Mouse (Mus musculus): ENCODE data around the gene Steap2.
"Not testable (repeated sequence)": the region's sequence is repeated elsewhere in the genome, so short reads cannot be mapped to it uniquely, and the experiment has no call there.

Gene Steap2
- long read RNA-seq, experiment 1, partial matches to known transcripts = 4 of 16 reads
- long read RNA-seq, experiment 1, other reads (novel, unspliced or antisense) = 9 of 16 reads
- long read RNA-seq, experiment 2, full-length matches to known transcripts = 6 of 30 reads
- long read RNA-seq, experiment 2, partial matches to known transcripts = 6 of 30 reads
- long read RNA-seq, experiment 2, other reads (novel, unspliced or antisense) = 18 of 30 reads

DNA sequence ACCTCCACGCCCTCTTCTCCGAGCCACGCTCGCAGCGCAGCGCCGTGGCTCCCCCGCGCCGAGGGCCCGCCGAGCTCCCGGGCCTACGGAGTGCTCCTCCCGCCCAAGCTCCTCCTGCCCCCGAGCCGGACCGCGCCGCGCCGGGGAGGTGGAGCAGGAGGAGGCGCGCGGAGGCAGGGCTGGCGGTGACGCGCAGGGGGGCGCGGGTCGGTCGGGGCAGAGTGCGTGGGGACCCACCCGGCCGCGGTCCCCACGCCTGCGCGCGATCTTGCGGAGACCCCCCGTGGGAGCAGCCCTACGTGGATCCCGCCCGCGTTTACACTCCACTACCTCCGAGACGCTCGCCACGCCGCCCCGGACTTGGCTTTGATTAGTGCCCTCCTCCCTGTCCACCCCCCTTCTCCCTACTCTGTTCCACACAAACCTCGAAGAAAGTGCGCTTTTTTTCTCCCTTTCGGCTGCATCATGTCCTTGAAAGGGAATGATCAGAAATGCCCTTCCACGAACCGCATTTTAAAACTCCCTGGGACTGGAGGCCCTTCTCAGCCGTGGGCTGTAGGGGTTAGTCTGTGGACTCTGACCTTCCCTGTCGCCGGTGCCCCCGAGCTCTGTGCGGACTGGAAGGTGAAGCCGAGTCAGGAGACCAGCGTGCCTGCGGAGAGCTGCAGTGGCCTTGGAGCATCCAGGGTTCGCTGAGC is at the start of gene Steap2:
Gene Steap2 (minus strand): TSS at position 623 of the 698 bp plus-strand sequence.
- intact Hi-C loops (cut with DNase I) = no loop called here

DNA sequence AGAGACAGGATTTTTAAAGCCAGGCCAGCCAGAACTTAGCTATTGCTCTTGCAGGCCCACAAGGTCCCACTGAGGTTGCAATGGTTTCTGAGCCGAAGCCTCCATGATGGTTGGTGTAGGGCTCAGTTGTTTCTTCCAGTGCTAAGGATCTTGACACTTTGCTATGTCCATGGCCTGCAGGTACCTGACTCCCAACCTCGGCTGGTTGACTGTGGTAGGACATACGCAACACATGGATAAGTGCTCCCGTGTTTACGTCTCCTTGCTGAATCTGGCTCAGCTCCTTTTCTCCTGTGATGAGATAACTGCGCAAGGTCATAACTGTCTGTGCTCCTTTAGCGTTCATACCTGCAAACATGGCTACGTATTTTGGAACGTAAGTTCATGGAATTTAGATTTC is 40.1 kb upstream of the Steap2 start:
- intact Hi-C loops (cut with DNase I) = loop anchor here (5.0 kb wide), 1 partner anchor 87 kb away; no protein-coding TSS in a partner anchor

DNA sequence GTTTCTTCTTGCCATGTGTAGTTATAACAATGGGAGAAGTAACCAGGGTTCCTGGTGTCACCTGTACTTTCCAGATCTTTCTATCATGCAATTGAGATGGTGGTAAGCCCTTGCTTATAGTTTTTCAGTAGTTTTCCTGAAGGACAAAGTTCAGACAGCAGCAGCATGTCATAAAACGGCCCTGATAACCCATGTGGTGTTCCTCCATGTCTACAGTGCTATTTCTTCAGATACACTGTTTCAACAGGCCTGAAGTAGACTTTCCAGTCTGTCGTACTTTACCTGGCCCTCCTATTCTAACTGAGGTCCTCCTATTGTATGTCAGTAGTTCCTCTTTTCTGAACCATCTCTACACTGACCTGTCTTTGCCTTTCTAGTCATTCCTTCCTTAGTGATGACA is 38.5 kb upstream of the Steap2 start:
- intact Hi-C loops (cut with DNase I) = loop anchor here (5.0 kb wide), 1 partner anchor 86 kb away; no protein-coding TSS in a partner anchor

DNA sequence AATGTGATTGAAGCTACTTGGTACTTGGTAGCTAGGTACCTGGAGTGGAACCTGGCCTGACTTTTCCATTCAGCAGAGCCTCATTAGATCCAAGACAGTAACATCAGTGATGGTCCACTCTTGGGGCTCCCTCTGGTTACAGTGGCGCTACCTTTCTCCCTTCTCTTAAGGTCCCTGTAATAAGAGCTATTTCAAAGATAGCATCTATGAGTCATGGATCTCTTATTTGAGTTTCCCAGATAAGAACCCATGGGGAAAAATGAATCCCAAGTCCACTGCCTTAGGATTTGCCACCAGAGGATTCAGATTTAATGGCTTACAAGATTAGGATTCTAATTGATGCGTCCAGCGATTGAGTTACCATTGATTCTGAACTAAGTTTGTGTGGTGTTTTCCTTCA is 37.8 kb upstream of the Steap2 start:
- intact Hi-C loops (cut with DNase I) = loop anchor here (5.0 kb wide), 1 partner anchor 85 kb away; no protein-coding TSS in a partner anchor

DNA sequence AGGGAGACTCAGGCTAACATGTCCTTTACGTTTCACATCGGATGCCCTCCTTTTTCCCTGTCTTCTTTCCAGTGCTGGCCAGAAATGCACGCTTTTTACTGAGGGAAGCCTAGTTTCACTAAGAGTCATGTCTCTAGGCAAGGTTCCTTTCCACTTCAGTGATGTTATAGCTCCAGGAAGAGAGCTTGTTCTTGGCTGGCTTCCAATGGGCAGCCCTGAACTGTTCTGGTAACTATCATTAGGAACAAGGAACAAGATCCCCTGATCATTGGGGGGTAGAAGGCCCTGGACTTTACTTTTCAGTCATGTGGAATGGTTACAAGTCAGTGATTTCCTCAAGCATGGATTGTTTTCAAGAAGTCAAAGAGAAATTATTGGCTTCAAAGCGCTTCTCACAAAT is 35.5 kb upstream of the Steap2 start:
- intact Hi-C loops (cut with DNase I) = loop anchor here (5.0 kb wide), 1 partner anchor 83 kb away; no protein-coding TSS in a partner anchor

DNA sequence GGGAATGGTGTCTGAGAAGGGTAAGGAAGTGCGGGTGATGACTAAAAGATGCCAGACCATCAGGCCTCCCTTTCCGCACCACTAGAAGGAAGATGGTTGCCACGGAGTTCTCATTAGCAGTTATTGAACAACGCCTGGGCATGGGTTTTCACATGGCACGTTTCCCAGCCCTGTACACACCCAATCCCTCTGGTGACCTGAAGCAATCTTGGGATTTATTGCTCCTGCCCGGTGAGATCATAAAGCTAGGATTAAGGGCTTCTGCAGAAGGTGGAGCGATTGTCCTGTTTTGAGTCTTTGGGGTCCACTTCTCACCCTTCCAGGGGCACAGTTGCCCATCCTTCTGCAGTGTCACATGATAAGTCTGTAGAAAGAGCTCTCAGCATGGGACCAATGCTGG is 27.8 kb upstream of the Steap2 start:
- intact Hi-C loops (cut with DNase I) = no loop called here

DNA sequence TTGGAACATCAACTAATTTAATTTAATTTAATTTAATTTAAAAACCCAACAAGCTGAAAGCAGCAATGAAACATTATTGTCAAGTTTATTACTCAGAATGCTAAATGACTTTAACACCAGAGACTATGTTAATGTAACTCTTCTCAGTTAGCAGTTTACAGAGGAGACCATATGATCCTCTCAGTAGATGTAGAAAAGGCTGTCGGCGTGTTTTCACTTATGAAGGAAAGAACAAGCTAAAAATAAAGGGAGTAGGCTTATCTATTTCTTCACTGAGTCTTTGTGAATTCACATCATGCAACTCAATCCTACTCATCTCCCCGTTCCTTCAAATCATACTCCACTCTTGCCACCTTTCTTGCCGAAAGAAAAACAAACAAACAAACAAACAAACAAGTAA is 16.7 kb upstream of the Steap2 start:
- intact Hi-C loops (cut with DNase I) = no loop called here

DNA sequence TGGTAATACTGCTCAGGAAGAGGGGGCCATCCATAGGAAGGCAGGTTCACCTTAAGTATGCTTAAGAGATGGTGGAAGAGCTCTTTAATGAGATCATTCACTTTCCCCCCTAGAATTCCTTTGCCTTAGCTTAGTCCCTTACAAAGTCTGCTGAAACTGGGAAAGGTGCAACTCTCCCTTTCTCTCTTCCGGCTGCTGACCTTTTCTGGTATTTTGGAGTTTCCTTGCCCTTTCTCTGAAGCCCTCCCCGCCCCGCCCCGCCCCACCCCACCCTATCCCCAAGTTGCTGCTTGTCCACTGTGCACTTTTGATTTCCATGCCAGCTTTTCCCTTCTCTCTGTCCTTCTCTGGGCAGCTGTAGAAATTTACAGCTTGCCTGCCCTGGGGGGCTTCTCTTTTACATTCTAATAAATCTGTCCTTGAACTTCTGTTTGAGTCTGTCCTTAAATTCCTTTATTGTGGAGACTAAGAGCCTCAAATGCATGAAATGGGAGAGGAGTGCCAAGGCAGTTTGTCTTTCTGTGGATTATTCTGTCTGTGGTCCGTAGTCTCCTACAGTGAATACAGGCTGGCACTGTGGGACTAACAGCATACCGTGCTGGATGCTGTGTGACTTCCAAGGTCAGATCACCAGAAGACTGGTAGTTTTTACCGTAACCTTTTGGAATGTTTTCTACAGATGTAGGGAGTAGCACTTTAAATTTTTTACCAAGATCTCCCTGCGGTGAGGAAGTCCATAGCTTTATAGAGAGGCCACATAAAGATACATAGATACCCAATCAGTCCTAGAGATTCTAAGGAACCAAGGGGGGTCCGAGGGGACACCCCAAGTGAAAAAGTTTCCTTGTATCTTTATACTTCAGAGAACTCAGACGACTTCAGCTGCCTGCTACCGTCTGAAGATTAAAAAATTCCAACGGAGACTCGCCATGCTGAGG is 13.2 kb upstream of the Steap2 start:
- intact Hi-C loops (cut with DNase I) = no loop called here

DNA sequence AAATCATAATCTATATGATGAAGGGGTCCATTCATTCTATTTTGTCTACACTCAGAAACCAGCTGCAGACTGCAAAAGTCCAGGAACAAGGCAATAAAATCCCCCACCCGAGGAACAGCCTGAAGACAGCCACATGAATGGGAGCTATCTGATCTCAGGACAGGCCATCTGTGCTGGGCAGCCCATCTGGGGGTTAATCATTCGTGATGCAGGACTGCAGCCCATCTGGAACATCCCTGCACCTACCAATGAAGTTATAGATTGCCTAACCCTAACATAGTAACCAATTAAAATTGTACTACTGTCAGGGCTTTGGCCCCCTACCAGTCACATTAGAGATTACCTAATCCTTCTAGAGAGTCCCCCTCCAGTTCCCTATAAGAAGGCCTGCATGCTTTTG is 10.6 kb upstream of the Steap2 start:
- intact Hi-C loops (cut with DNase I) = no loop called here

DNA sequence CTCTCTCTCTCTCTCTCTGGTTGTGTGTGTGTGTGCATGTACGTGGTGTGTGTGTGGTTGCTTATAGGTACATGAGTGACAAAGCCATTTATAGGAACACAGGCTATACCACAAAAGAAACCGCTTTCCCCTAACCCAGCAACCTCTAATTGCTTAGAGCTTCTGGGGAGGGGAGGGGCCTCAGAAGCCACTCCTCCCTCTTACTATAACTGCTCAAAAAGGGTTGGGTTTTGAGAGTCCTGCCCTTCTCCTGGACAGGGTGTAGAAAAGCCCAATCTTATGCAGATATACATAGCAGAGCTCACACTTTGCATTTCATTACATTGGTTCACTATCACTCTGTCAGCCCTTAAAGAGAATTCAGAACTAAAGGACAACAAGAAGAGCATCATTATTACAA is 6.0 kb upstream of the Steap2 start:
- intact Hi-C loops (cut with DNase I) = no loop called here

DNA sequence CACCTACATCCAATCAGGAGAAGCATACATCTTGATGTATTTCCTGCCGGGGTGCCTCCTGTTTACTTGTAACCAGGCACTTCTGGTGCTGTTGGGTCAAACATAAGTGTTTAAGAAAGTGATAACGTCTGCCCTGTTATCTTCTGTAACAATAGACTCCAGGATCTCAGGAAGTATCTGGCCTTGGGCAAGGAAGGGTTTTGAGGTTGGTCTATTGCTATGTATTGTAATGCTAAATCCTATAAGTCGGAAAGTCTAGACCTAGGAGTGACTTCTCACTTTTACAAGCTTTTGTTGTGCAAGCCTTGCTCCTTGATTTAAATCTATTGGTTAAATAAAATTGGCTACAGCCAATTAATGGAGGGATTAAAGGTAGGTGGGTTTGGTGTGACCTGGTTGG is 4.5 kb upstream of the Steap2 start:
- intact Hi-C loops (cut with DNase I) = no loop called here

DNA sequence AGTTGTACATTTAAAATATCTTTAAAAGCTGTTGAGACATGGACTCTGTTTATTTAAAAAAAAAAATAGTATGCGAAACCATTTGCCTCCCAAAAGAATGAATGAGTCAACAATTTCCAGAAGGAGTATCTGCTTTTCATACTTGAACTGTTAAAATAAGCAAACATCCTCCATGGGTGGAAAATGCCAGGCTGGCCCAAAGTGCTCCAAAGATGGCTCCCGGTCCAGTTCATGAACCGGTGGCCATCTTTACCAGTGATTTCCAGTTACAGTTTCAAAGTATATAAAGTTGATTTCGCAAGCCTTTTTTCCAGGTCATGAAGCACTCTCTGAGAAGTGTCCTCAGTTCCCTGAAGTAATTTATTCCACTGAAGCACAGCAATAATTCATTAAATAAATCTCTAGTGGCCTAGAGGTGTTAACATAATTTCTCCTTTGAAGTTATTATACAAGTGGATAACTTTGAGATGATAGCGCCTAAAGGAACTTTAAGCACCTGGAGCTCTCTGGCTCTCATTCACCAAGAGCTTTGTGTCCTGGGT is 1.1 kb upstream of the Steap2 start:
- intact Hi-C loops (cut with DNase I) = no loop called here

DNA sequence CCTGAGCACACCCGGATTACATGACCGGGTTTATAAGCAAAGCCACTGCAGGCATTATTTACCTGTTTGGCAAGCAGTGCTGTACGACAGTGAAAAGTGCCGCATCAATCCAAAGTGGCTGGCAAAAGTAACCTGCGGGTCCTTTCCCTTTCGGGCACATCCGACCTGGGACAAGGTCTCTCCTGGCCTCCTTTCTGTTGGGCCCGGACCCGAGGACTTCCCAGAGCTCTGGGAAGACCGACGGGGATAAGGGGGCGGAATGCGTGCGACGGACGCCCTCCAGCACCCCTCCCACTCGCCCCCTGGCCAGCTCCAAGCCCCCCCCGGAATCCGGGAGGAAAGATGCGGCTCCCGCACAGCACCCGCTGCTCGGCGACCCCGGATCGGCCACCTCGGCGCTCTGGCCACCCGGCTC is 830 bp downstream of the Steap2 start:
- intact Hi-C loops (cut with DNase I) = no loop called here

DNA sequence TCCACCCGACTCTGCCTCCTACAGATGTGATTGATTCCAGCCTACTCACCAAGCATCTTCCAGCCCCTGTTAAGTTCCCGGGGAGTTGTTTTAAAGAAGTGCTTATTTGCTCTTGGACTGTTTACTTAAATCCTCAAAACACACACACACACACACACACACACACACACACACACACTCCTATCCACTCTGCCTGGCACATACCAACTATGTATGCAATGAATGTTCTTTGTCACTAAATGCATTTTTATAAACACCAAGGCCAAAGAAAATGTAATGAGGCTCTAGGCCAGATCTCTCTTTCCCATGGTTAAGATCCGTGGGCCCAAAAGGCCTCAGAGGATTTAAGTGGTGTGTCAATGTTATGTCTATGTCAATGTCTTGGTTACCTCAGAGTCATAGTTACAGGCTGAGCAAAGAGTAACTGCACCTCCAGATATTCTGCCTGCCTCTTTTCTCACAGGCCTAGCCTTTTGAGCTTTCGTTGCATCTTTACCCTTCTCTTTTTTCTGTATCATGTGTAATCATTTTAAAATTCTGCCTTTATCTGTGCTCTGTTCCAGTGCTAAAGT is 2.1 kb downstream of the Steap2 start:
- intact Hi-C loops (cut with DNase I) = no loop called here

DNA sequence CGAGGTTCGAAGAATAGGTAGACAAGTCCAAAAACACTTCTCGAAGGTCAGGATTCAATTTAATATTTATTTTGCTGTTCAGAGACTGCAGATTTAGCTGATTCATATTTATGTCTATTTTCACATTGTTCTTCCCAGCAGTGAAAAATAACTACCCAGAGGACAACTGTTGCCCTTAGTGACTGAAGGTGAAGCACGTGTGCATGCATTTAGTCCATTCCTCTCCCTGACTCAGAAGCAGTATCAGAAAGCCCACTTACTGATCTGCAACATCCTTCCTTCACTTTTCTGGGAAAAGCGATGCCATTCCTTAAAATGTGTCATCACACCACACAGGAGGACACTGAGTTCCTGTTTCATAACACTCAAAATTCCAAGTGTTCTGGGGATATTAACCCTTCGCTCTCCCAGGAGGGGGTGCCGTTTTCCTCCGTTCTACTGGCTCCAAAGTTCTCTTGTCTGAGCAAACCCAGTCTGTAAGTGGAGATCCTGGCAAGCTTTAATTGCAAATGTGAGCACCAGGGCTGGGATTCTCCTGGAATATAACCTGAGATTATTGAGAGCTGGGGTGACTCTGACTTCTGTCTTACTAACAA is 5.3 kb downstream of the Steap2 start:
- intact Hi-C loops (cut with DNase I) = no loop called here

DNA sequence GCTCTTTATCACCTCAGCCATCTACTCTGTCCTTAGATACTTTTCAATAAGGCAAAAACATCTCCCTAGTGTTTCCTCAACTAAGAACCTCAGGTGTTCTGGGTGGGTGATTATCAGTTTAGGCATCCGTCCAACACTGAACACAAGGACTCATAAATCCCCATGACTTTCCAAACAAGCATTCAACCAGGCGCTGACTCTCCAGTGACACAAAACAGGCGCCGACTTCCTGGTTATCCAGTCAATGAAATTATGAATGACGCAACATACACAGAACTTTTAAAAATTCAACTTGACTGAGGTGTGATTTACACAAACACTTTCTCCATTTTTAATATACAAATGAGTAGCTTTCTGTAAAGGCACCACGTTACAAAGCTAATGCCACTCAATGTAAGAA is 6.2 kb downstream of the Steap2 start:
- intact Hi-C loops (cut with DNase I) = no loop called here

DNA sequence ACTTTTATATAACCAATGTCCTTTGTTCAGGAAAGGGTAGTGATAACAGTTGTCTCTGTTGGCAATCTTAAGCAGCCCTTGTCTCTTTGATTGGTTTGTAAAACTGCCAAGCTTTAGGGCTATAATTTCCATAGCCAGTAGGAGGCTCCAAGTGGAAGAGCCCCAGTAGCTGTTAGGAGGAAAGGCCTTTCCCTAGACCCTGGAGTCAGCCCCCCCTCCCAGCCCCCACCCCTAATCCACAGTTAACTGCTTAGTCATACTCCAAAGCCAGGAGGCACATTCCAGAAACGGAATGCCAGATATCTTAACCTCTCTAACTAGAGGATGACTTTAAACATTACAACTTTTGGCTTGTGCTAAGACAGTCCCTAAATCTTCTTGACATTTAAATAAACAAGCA is 7.4 kb downstream of the Steap2 start:
- intact Hi-C loops (cut with DNase I) = no loop called here

DNA sequence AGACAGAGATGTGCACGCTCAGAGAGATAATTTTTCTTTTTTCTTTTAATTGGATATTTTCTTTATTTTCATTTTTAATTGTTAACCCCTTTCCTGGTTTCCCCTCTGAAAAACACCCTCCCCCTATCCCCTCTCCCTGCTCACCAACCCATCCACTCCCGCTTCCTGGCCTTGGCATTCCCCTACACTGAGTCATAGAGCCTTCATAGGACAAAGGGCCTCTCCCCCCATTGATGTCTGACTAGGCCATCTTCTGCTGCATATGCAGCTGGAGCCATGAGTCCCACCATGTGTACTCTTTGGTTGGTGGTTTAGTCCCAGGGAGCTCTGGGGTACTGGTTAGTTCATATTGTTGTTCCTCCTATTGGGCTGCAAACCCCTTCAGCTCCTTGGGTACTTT is 9.4 kb downstream of the Steap2 start:
- intact Hi-C loops (cut with DNase I) = not testable (repeated sequence)

DNA sequence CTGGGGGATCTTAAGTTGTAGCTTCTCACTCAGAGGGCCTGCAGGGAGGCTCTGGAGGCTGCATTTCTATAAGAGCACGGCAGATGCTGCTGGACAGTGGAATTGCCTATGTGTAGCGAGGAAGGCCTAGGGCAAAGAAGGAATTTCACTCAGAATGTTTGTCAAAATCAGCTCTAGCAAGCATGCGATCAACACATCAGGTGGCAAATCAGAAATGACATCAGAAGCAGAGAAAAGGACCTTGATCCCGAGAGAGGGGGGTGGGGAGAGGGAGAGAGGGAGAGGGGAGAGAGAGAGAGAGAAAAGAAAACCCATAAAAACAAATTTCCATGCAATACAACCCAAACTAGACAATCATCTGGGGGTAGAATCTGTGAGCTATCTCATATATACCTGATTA is 11.1 kb downstream of the Steap2 start:
- intact Hi-C loops (cut with DNase I) = no loop called here

DNA sequence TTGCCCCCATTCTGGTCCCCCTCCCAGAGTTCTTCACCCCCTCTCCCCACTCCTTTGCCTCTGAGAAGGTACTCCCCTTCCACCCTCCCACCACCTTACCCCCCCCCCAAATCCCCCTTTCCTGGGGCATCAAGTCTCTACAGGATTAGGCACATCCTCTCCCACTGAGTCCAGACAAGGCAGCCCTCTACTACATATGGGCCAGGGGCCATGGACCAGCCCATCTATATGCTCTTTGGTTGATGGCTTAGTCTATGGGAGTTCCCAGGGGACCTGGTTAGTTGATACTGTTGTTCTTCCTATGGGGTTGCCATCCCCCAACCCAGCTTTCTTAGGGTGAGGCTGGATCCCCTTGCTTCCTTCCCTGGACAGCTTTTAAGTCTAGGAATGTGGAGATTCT is 14.9 kb downstream of the Steap2 start:
- intact Hi-C loops (cut with DNase I) = no loop called here

DNA sequence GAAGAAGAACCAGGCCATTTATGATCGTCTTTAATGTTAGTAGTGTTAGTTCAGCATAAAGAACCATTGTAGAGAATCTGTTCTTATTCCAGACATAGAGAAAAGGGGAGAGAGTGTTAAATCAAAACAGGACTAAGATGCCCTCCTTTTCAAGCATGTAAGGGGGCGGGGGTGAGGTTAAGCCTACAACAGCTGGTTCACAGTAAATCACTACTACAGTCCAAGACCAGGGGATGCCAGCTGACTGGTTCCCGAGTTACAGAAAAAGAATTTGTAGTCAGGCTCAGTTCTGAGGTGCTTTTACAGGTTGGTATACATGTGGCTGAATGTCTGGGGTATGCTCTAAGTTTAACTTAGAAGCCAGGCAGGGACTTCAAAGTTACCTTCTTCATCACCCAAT is 18.3 kb downstream of the Steap2 start:
- intact Hi-C loops (cut with DNase I) = no loop called here

Data from adrenal gland (tissue).